ENCODE assay signal across 8 mouse cellular contexts in the genomic region with DNA sequence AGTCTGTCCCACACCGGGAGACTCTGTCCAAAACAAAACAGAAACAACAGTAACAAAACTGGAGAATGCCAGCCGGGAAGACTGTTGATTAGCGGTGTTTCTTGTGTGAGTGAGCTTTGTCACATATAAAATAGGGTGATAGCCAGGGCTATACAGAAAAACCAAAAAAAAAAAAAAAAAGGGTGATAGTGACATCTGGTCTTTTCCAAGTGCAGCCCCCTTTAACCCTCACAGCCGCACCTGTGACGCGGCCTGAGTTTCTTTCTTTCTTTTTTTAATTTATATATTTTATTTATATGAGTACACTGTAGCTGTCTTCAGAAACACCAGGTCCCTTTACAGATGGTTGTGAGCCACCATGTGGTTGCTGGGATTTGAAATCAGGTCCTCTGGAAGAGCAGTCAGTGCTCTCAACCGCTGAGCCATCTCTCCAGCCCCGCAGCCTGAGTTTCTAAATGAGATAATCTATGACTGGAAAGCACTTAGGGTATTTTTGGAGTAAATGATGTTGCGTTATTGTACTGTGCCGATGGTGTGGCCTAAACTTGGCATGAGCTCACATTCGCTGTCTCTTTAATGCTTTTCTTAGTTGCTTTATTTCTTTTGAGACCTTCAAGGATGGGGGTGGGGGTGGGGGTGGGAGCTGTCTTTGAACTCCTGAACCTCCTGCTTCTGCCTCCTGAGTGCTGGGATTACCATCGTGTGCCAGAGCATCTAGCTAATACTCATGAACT. TPM values are rescaled to one million over a fixed set of nuclear protein-coding genes. Genes with fewer than 3 reads are reported as not detected.
DNase-seq lines count a peak whose midpoint lies in the region; ATAC-seq and TF ChIP-seq lines count a peak whose summit lies in the region.

No protein-coding gene starts in this region.

- H3K27me3 ChIP-seq in kidney, adult 2 months (replicated peaks; ENCODE audit: control insufficient read depth, insufficient read depth, low read length), result no peaks in the 10 kb centered on the region
- H3K27me3 ChIP-seq in hindbrain, embryonic 10.5 days (ENCODE audit: insufficient read depth, poor library complexity, severe bottlenecking), result no peaks in the 10 kb centered on the region
- H3K27me3 ChIP-seq in midbrain, embryonic 12.5 days, result no peaks in the 10 kb centered on the region

- no peak for DNase-seq in kidney, adult 2 months
- no peak for DNase-seq in kidney, postnatal 25 days
- DNase-seq in Muller cell, postnatal 12 days (ENCODE audit: inconsistent ontology term), result peak; percentile 68
- DNase-seq in hindbrain, embryonic 10.5 days (ENCODE audit: low spot score), result peak; percentile 40
- DNase-seq in layer of hippocampus, postnatal 36 days, result no peak
- no peak for DNase-seq in frontal cortex, postnatal 36 days (ENCODE audit: low spot score in 2 of 2)

- no peaks in the 10 kb centered on the region for H3K9me3 ChIP-seq in hindbrain, embryonic 10.5 days
- no peaks in the 10 kb centered on the region for H3K9me3 ChIP-seq in midbrain, embryonic 12.5 days

- H3K27ac ChIP-seq in kidney, adult 2 months (ENCODE audit: insufficient read depth, low read depth, low read length), result peak overlapping the region; percentile 87
- peak overlapping the region; percentile 95 for H3K27ac ChIP-seq in hindbrain, embryonic 10.5 days
- H3K27ac ChIP-seq in midbrain, embryonic 12.5 days (replicated peaks), result peak overlapping the region; percentile 96

- TF ChIP-seq POLR2A in kidney, adult 2 months (IDR thresholded peaks at IDR 0.05; ENCODE audit: low read depth, low read length), result no peak

- no peaks in the 10 kb centered on the region for H3K4me1 ChIP-seq in kidney, adult 2 months (ENCODE audit: control insufficient read depth, insufficient read depth, low read length)
- peaks cover 98% of the 10 kb centered on the region for H3K4me1 ChIP-seq in hindbrain, embryonic 10.5 days (replicated peaks)
- peaks cover 88% of the 10 kb centered on the region for H3K4me1 ChIP-seq in midbrain, embryonic 12.5 days

- WGBS in kidney, adult 2 months, result 47% methylated on average over 12 of the region's 12 CpGs
- WGBS in hindbrain, embryonic 10.5 days, result 23% methylated on average over 12 of the region's 12 CpGs
- 16% methylated on average over 12 of the region's 12 CpGs for WGBS in midbrain, embryonic 12.5 days

- H3K9ac ChIP-seq in midbrain, embryonic 12.5 days (replicated peaks), result peak overlapping the region; percentile 71

- H3K4me2 ChIP-seq in midbrain, embryonic 12.5 days (replicated peaks), result peak overlapping the region; percentile 57

- H3K36me3 ChIP-seq in kidney, adult 2 months (ENCODE audit: control insufficient read depth, insufficient read depth, low read length), result no peaks in the 10 kb centered on the region
- H3K36me3 ChIP-seq in hindbrain, embryonic 10.5 days, result peaks cover 12% of the 10 kb centered on the region
- H3K36me3 ChIP-seq in midbrain, embryonic 12.5 days, result no peaks in the 10 kb centered on the region

- no peak for ATAC-seq in midbrain, embryonic 12.5 days (ENCODE audit: low FRiP score, low read depth)
- ATAC-seq in megakaryocyte-erythroid progenitor cell, adult 5-6 weeks (replicated peaks; ENCODE audit: low FRiP score, low TSS enrichment, poor library complexity, severe bottlenecking), result no peak

- peak overlapping the region; percentile 60 for H3K4me3 ChIP-seq in kidney, adult 2 months (ENCODE audit: insufficient read depth, low read depth, low read length)
- H3K4me3 ChIP-seq in hindbrain, embryonic 10.5 days, result peak overlapping the region; percentile 59
- H3K4me3 ChIP-seq in midbrain, embryonic 12.5 days, result peak overlapping the region; percentile 54

- TF ChIP-seq CTCF in kidney, adult 2 months (conservative IDR thresholded peaks at IDR 0.05; ENCODE audit: insufficient read depth, insufficient read length, low read depth, low read length), result no peak

RNA-seq across cellular contexts. Expression of gene Tuba1a, which starts 32.6 kb away (rescaled TPM):
- 121 and 131 TPM in 2 replicates for polyA plus RNA-seq in kidney, adult 2 months (2012; rRNA removed)
- polyA plus RNA-seq in hindbrain, embryonic 10.5 days (2016; fragmentation: Nextera tagmentation; extraction: Ambion mirVana), result 4,838 and 8,764 TPM in 2 replicates
- 9,394 and 9,642 TPM in 2 replicates for polyA plus RNA-seq in midbrain, embryonic 12.5 days (2016; fragmentation: Nextera tagmentation; extraction: Ambion mirVana)
- 4.5 and 10.2 TPM in 2 replicates for total RNA-seq in megakaryocyte-erythroid progenitor cell, adult 5-6 weeks (2014; fragmentation: Nextera tagmentation)
- total RNA-seq in megakaryocyte-erythroid progenitor cell, adult 5-6 weeks (2017), result 9.7 and 16.0 TPM in 2 replicates
- total RNA-seq in layer of hippocampus, postnatal 36 days (2021), result 100 to 1,000 TPM; 868 to 949 TPM

RNA-seq across cellular contexts. Expression of gene Gm49450, which starts 32.8 kb away (rescaled TPM):
- polyA plus RNA-seq in kidney, adult 2 months (2012; rRNA removed), result 12.0 TPM in 1 of 2 replicates, not detected in the other
- polyA plus RNA-seq in hindbrain, embryonic 10.5 days (2016; fragmentation: Nextera tagmentation; extraction: Ambion mirVana), result not detected in 2 replicates
- polyA plus RNA-seq in midbrain, embryonic 12.5 days (2016; fragmentation: Nextera tagmentation; extraction: Ambion mirVana), result not detected in 2 replicates
- total RNA-seq in megakaryocyte-erythroid progenitor cell, adult 5-6 weeks (2014; fragmentation: Nextera tagmentation), result not detected in 2 replicates
- not detected in 2 replicates for total RNA-seq in megakaryocyte-erythroid progenitor cell, adult 5-6 weeks (2017)
- not detected for total RNA-seq in layer of hippocampus, postnatal 36 days (2021)

RNA-seq across cellular contexts. Expression of gene Tuba1c, which starts 43.5 kb away (rescaled TPM):
- polyA plus RNA-seq in kidney, adult 2 months (2012; rRNA removed), result 128 and 146 TPM in 2 replicates
- polyA plus RNA-seq in hindbrain, embryonic 10.5 days (2016; fragmentation: Nextera tagmentation; extraction: Ambion mirVana), result 111 and 135 TPM in 2 replicates
- polyA plus RNA-seq in midbrain, embryonic 12.5 days (2016; fragmentation: Nextera tagmentation; extraction: Ambion mirVana), result 73.7 and 79.3 TPM in 2 replicates
- 85.6 and 109 TPM in 2 replicates for total RNA-seq in megakaryocyte-erythroid progenitor cell, adult 5-6 weeks (2014; fragmentation: Nextera tagmentation)
- total RNA-seq in megakaryocyte-erythroid progenitor cell, adult 5-6 weeks (2017), result 34.5 and 41.4 TPM in 2 replicates
- total RNA-seq in layer of hippocampus, postnatal 36 days (2021), result 10 to 100 TPM; 56.8 to 66.3 TPM

RNA-seq across cellular contexts. Expression of gene Tuba1b, which starts 51.8 kb away (rescaled TPM):
- polyA plus RNA-seq in kidney, adult 2 months (2012; rRNA removed), result 488 and 540 TPM in 2 replicates
- 2,254 and 2,463 TPM in 2 replicates for polyA plus RNA-seq in hindbrain, embryonic 10.5 days (2016; fragmentation: Nextera tagmentation; extraction: Ambion mirVana)
- polyA plus RNA-seq in midbrain, embryonic 12.5 days (2016; fragmentation: Nextera tagmentation; extraction: Ambion mirVana), result 1,566 and 1,635 TPM in 2 replicates
- total RNA-seq in megakaryocyte-erythroid progenitor cell, adult 5-6 weeks (2014; fragmentation: Nextera tagmentation), result 2,322 and 3,225 TPM in 2 replicates
- 801 and 969 TPM in 2 replicates for total RNA-seq in megakaryocyte-erythroid progenitor cell, adult 5-6 weeks (2017)
- 100 to 1,000 TPM; 469 to 520 TPM for total RNA-seq in layer of hippocampus, postnatal 36 days (2021)

Comparison
In these comparisons a context has a peak if more than half of its experiments do, and no peak if none do; other contexts are left out.
1. DNase-seq: peak in Muller cell, postnatal 12 days (single experiment) and hindbrain, embryonic 10.5 days (single experiment); none in kidney, adult 2 months (single experiment), kidney, postnatal 25 days (0 of 2), layer of hippocampus, postnatal 36 days (0 of 2) and frontal cortex, postnatal 36 days (0 of 2).
2. RNA of gene Tuba1a, which starts 32.6 kb away (polyA plus RNA-seq): 9,394 to 9,642 TPM in midbrain, embryonic 12.5 days and 4,838 to 8,764 TPM in hindbrain, embryonic 10.5 days; 121 to 131 TPM in kidney, adult 2 months; every median in the first group is over 10 times any median in the second.
3. Peak in every context shown above with its lines, with median percentiles within 50 percentile points of each other: H3K27ac ChIP-seq and H3K4me3 ChIP-seq.